Mouse (Mus musculus) gastrocnemius, adult 2 months (tissue): ENCODE measurements around the gene Ddah1. TPM values are rescaled to one million over a fixed set of nuclear protein-coding genes. Genes with fewer than 3 reads are reported as not detected.
A peak's percentile ranks its signal among the peaks of the same experiment; 100 is the strongest.
"Not testable (repeated sequence)": the region's sequence is repeated elsewhere in the genome, so short reads cannot be mapped to it uniquely, and the experiment has no call there.

Source experiments
- DNase-seq: peaks from one replicate; pipeline ENCODE4 v3.0.0; 2022
- H3K27ac ChIP-seq: fragments of 200-600 bp; 2 replicates; pipeline ENCODE4 v1.8.1; 2022; ENCODE audit warnings: mild to moderate bottlenecking
- H3K4me3 ChIP-seq: fragments of 200-600 bp; 2 replicates; pipeline ENCODE4 v1.8.1; 2022; ENCODE audit warnings: mild to moderate bottlenecking, moderate library complexity
- CTCF ChIP-seq: fragments of 200-600 bp; IDR thresholded peaks from 2 replicates; pipeline ENCODE4 v1.8.1; 2022; ENCODE audit warnings: antibody characterized with exemption, mild to moderate bottlenecking, moderate library complexity
- intact Hi-C: fragments of 180-260 bp; cut with DNase I; formaldehyde crosslinking; loops from one replicate; pipeline ENCODE4 v1.15.1; 2025
- total RNA-seq, 2 experiments: library from RNA; stranded (reverse); gene quantifications; 2 replicates each; pipeline ENCODE4 v1.2.3; 2021

Gene Ddah1
- total RNA-seq, 2 experiments from 2014 or later: 2.2 to 4.4 TPM

- H3K27ac ChIP-seq: no peak overlapping the region
- intact Hi-C loops: loop anchor here (1.0 kb wide), 1 partner anchor 47 kb away; no protein-coding TSS in a partner anchor
- no peak overlapping the region for H3K4me3 ChIP-seq
- peak; percentile 67 for TF ChIP-seq CTCF
- no peak for DNase-seq
Measured at GRCm38 (mm10) chr3:145858388-145858787, 99.9 kb downstream of the Ddah1 start.

- no peak for TF ChIP-seq CTCF
- no peak for DNase-seq
- intact Hi-C loops: no loop called here
- Histone ChIP-seq H3K27ac (no peak overlapping the region), H3K4me3 (no peak overlapping the region)
Measured at GRCm38 (mm10) chr3:145862521-145862920, 104.0 kb downstream of the Ddah1 start.

GRCm38 (mm10) chr3:145864033-145864712, 105.7 kb downstream of the Ddah1 start:
- Histone ChIP-seq H3K27ac (peak overlapping the region; percentile 74), H3K4me3 (peak overlapping the region; percentile 17)
- intact Hi-C loops: no loop called here
- DNase-seq: no peak
- no peak for TF ChIP-seq CTCF

GRCm38 (mm10) chr3:145864713-145865233, 106.3 kb downstream of the Ddah1 start:
- intact Hi-C loops: no loop called here
- peak overlapping the region; percentile 74 for H3K27ac ChIP-seq
- TF ChIP-seq CTCF: no peak
- no peak for DNase-seq
- H3K4me3 ChIP-seq: peak overlapping the region; percentile 15; the same call in 1 of the 2 replicates

- Histone ChIP-seq H3K27ac (peak overlapping the region; percentile 86), H3K4me3 (no peak overlapping the region)
- intact Hi-C loops: no loop called here
- DNase-seq: peak; percentile 55
- no peak for TF ChIP-seq CTCF
Measured at GRCm38 (mm10) chr3:145872680-145873079, 114.2 kb downstream of the Ddah1 start.

- no peak for DNase-seq
Measured at GRCm38 (mm10) chr3:145873271-145873670, 114.8 kb downstream of the Ddah1 start.

GRCm38 (mm10) chr3:145874126-145874525, 115.7 kb downstream of the Ddah1 start:
- peak; percentile 86 for DNase-seq
- no peak for TF ChIP-seq CTCF
- H3K4me3 ChIP-seq: no peak overlapping the region
- H3K27ac ChIP-seq: peak overlapping the region; percentile 85
- intact Hi-C loops: no loop called here

More at GRCm38 (mm10) chr3:145873271-145873670, 114.8 kb downstream of the Ddah1 start:
- intact Hi-C loops: no loop called here
- Histone ChIP-seq H3K27ac (peak overlapping the region; percentile 86), H3K4me3 (no peak overlapping the region)
- no peak for TF ChIP-seq CTCF

GRCm38 (mm10) chr3:145876120-145876519, 117.6 kb downstream of the Ddah1 start:
- H3K4me3 ChIP-seq: no peak overlapping the region
- intact Hi-C loops: no loop called here
- no peak overlapping the region for H3K27ac ChIP-seq
- TF ChIP-seq CTCF: no peak
- no peak for DNase-seq

GRCm38 (mm10) chr3:145878867-145879266, 120.4 kb downstream of the Ddah1 start:
- intact Hi-C loops: not testable (repeated sequence)

GRCm38 (mm10) chr3:145880335-145880734, 121.9 kb downstream of the Ddah1 start:
- H3K27ac ChIP-seq: no peak overlapping the region
- intact Hi-C loops: no loop called here

More at GRCm38 (mm10) chr3:145878867-145879266, 120.4 kb downstream of the Ddah1 start:
- not testable (repeated sequence) for H3K27ac ChIP-seq, DNase-seq, H3K4me3 ChIP-seq

GRCm38 (mm10) chr3:145882076-145882874, 123.8 kb downstream of the Ddah1 start:
- no peak overlapping the region for H3K27ac ChIP-seq
- no peak overlapping the region for H3K4me3 ChIP-seq
- intact Hi-C loops: no loop called here
- TF ChIP-seq CTCF: no peak
- DNase-seq: no peak

More at GRCm38 (mm10) chr3:145880335-145880734, 121.9 kb downstream of the Ddah1 start:
- no peak overlapping the region for H3K4me3 ChIP-seq
- TF ChIP-seq CTCF: no peak
- DNase-seq: no peak

GRCm38 (mm10) chr3:145883233-145883632, 124.8 kb downstream of the Ddah1 start:
- no peak for DNase-seq
- no peak for TF ChIP-seq CTCF
- intact Hi-C loops: no loop called here
- no peak overlapping the region for H3K27ac ChIP-seq
- no peak overlapping the region for H3K4me3 ChIP-seq

- TF ChIP-seq CTCF: no peak
Measured at GRCm38 (mm10) chr3:145885376-145885775, 126.9 kb downstream of the Ddah1 start.

More at GRCm38 (mm10) chr3:145885376-145885775, 126.9 kb downstream of the Ddah1 start:
- no peak for DNase-seq
- H3K27ac ChIP-seq: peak overlapping the region; percentile 70
- intact Hi-C loops: no loop called here
- H3K4me3 ChIP-seq: no peak overlapping the region
